Mouse (Mus musculus): ENCODE data around the gene Dmrta1. TPM values are rescaled to one million over a fixed set of nuclear protein-coding genes. Genes with fewer than 3 reads are reported as not detected.
A peak's percentile ranks its signal among the peaks of the same experiment; 100 is the strongest.
"Not testable (repeated sequence)": the region's sequence is repeated elsewhere in the genome, so short reads cannot be mapped to it uniquely, and the experiment has no call there.

Dmrta1 gene
- polyA plus RNA-seq (2017; shearing (Covaris generic)): not detected

DNA sequence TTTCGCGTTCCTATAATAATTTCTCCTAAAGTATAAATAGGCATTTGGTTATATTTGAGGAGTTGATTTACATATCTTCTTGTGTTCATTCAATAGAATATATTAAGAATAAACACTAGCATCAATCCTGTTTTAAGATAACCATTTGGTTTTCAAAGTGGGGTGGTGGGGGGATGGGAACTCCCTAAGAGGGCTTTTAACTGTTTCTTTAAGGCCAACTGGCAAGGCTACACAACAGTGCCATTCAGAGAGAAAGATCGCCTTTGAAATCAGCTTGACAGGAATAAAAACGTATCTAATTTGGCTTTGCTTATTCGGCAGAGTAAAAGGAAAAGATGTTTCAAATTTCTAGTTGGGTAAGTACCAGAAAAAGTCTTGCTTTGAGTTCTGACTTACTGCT, at the start of gene Dmrta1:
Gene Dmrta1 (plus strand): TSS at position 242 of the 400 bp plus-strand sequence.
- ATAC-seq: no peak

DNA sequence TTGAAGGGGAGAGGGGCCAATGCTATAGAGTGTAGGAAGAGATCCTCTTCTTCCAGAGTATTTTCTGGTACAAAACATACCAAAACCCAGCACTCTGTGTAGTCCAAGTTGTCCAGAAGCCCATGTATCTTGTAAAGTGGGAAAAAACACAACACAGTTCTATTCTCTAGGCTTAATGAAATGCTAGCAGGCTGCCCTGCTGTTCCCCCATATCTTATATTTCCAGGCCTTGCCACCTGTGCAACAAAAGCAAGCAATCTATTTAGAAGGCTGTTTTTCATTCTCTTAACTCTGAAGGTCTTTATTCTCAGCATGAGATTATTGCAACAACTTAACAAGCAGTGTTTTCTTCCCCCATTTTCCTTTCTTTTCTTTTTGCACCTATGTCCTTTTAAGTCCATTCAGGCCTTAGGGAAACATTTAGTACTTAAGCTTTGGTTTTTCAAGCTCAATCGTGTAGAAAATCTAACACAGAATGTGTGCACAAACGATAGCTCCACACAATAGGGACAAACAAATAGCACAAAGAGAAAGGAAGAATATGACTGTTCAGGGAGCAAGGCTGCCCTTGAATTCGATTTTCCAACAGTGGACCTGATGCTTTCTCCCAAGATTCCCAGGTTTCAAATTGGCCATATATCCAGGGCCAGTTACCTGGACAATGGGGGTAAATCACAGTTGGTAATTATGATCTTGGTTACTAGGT, 48.7 kb upstream of the Dmrta1 start:
- ATAC-seq: no peak

- no peak for ATAC-seq
Observed at GRCm38 (mm10) chr4:89631560-89631959, 47.7 kb upstream of the Dmrta1 start.

DNA sequence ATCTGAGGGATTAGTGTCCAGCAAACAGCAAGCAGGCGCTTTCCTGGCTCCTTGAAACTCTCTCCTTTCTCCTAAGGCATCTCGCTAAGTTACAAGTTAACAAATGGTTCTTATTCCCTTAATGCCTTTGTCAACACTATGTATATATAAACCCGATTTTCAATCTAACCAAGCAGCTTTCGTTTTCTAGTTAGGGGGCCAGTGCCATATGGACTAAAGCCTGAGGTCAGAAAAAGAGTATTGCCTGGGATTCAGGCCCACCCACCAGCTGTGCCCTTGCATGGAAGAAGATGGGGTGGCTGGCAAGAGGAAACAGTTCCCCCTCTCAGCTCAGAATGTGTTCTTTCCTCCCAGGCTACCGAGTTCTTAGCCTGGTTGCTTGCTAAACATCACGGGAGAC, 40.6 kb upstream of the Dmrta1 start:
- ATAC-seq: no peak

GRCm38 (mm10) chr4:89644235-89645115, 34.8 kb upstream of the Dmrta1 start:
- no peak for ATAC-seq

- no peak for ATAC-seq
Observed at GRCm38 (mm10) chr4:89650352-89651311, 28.6 kb upstream of the Dmrta1 start.

GRCm38 (mm10) chr4:89651312-89651686, 27.9 kb upstream of the Dmrta1 start:
- ATAC-seq: no peak

DNA sequence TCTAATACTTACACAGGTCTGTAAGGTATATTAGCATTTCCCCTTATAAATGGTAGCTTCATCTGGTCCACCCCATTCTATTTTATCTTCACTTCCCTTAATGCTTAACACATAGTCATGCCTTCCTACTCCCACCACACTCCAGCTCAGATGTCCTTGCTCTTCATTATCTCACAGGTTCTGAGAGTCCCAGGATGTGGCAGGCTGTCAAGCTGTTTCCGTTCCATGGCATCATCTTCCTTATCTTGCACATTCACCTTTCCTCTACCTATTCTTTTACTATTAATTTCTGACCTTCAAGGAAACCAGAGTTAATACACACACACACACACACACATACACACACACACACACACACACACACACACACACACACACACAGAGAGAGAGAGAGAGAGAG, 27.5 kb upstream of the Dmrta1 start:
- no peak for ATAC-seq

DNA sequence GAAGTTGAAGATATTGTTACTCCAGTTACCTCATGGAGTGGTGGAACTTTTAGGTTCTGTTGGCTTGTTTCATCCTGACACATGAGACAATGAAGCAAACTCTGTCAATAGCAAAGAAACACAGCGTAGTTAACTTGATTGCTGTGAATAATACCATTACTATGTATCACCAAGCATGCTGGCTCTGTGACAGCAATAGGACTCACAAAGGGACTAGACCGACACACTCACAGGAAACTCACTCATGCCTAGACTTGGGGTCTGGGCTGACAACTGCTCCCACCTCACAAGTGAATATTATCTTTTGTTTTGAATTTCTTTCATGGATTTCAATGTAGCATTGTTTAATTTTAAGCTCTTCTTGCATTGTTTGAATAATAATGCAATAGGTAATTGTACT, 15.8 kb upstream of the Dmrta1 start:
- ATAC-seq: no peak

- ATAC-seq: no peak
Observed at GRCm38 (mm10) chr4:89674711-89675110, 4.5 kb upstream of the Dmrta1 start.

DNA sequence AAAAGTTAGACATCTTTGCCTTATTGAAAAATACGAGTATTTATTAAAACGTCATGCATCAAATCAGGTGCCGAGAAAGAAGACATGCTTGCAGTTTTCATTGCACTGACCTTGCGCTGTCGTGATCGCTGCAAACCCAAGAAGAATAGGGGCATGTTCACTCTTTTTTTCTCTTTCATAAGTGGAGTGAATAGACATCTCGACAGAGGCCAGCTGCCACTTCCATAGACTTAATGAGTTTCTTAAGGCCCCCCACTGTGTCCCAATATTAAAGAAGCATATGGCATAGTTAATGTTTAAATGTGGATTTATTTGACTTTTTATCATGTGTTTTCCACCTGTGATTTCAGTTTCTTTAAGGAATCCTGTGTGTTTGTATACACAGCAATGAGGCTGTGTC, 1.3 kb upstream of the Dmrta1 start:
- no peak for ATAC-seq

DNA sequence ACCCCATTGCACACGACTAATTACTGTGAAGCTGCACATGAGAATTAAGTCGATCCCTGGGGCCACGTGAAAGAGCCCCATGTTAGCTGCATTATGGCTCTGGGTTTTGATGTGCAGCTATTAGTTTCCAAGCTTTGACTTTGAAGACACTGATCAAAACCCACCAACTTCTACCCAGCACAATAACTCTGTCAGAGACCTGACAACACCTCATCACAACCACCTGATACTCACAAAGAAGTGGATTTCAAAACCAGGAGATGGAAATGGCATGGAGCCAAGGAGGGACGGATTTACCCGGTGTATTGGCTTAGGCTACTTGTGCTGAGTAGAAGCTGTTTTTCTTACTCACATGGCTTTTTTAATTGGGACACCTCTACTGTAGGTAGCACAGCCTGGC, 523 bp upstream of the Dmrta1 start:
- no peak for ATAC-seq

DNA sequence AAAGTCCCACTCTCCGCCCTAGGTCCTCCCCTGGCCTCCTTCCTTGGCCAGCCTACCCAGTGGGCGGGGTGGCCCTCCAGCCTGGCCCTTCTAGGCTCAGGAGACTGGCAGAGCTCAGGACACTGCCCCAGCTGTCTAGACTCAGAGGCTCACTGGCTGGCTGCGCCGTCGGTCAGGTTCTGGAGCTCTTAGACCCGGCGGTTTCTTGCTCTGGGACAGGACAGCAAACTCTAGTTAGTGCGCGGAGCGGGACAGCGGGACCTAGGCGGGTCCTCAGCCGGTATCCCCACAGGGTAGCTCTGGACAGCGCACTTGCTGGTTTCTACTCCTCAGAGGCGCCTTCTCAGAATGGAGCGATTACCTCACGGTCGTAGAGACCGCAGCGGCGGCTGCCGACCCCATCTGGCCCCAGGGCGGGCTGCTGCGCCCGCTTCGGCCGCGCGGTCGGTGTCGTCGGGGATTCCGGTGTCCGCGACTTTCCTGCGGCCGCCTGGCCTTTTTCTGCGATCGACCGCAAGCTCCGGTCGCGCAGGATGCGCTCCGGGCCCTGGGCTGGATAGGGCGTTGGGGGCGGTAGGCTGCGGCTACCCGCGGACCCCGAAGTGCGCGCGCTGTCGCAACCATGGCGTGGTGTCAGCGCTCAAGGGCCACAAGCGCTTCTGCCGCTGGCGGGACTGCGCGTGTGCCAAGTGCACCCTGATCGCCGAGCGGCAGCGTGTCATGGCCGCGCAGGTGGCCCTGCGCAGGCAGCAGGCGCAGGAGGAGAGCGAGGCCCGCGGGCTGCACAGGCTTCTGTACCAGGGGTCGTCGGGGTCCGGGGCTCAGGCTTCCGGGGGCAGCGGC, 8.9 kb downstream of the Dmrta1 start:
- no peak for ATAC-seq

DNA sequence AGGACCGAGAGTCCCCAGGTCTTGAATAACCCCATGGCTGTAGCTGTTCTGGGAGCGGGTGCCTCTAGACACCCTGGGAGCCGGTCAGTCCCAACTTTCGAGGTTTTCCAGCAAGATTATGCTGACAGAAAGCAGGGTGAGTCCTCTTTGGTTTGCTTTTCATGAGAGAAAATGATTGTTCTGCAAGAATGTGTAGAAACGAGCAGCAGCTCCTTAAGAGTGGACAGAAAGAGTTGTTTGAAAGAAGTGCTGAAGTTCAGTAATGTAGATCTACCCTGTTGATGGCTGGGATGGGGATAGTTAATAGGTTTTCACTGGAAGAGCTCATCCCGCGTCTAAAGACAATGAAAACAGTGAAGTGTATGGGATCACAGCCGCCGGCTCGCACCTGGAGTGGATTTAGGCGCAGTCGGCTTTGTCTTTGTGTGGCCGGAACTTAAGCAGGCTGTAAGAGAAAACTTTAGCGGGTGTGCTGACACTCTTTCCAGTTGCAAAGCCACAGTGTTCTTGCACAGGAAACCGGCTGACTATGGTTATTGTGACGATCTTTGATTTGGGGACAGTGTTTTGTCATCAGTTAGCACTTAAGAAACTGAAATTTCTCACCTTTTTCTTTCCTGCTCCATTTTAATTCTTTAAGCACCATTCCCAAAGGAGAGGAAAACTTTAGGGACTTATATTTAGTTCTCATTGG, 9.7 kb downstream of the Dmrta1 start:
- ATAC-seq: peak; percentile 53

- ATAC-seq: no peak
Observed at GRCm38 (mm10) chr4:89691936-89692335, 12.7 kb downstream of the Dmrta1 start.

DNA sequence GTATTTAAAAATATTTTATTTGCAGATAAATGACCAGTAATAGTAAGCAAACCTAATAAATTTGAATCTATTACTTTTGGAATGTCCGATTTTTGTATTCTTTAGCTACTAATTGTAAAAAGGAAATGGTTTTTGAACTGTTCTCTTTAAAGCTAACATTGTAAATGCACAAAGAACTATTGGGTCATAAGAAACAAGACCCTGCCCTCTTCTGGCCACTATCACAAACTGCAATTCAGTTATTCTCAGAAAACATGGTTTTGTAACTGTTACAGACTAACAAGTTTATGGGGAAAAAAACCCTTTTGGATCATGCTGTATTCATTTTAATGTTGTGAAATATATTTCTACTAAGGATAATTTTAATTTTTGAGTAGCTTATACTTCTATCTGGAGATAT, 13.5 kb downstream of the Dmrta1 start:
- ATAC-seq: peak; percentile 71

DNA sequence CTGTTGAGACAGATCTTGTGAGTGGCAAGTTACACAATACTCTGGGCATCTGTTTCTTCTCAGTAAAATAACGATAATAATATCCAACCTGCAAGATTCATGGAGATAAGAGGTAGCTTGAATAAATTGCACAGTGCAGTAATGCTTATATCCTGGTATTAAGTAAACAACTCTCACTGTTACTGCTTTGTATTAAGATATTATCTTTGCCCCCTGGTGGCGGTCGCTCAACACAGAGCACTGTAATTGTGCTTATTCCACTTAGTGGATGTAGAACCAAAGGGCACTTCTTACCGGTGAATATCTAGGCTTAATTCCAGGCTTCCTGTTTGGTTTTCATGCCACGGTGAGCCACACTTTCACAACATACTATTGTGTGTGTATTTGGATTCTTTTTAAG, 16.4 kb downstream of the Dmrta1 start:
- ATAC-seq: no peak

- ATAC-seq: no peak
Observed at GRCm38 (mm10) chr4:89697951-89698350, 18.7 kb downstream of the Dmrta1 start.

- not testable (repeated sequence) for ATAC-seq
Observed at GRCm38 (mm10) chr4:89723526-89724190, 44.4 kb downstream of the Dmrta1 start.
